ENCODE assay signal across 9 mouse cellular contexts in the genomic region with DNA sequence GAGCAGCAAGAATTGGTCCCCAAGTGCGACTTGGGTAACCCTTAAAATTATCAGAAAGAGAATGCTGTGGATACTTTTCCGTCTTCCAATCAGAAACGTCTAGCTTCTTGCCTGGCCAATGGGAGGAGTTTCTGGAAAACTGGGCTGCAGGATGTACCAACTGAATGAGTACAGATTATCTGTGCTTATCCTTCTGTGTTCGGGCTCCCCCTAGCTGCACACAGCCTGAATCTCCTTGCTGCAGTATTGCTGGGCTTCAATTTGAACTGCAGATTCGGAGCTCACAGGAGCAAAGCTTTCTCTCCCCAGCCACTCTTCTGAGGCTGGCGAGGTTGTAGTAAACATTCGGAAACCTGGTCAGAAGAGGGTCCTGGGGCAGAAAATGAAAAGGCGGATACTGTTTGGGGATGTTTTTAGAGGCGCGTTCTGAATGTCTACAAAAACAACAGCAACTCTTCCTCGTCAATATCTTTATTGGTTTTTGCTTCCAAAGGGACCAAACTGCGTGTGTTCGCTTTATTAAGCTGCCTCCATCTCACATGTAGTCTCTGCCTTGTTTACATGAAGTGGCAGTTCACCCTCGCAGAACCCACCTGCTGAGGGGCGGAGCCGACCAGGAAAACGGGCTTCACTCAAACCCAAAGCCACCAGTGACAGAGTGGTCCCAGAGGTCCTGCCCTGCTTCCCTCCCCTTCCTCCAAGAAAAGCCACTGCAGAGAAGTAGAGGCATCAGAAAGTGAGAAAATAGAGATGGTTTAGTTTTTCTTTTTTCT.
DNase-seq lines count a peak whose midpoint lies in the region; ATAC-seq and TF ChIP-seq lines count a peak whose summit lies in the region.
"Had no signal": no experiment of that assay in that cellular context is flagged by ENCODE, and none has a peak within 500 bp of the region (broad histone marks: within the 10 kb centered on the region; RNA-seq: fewer than 3 reads in every experiment).

No protein-coding gene starts in this region.

- DNase-seq in adrenal gland, postnatal 10 days = peak; percentile 81
- peak; percentile 81 for DNase-seq in embryonic facial prominence, embryonic 10.5 days (ENCODE audit: low spot score)
- peak; percentile 88 for DNase-seq in heart, adult 11 months
- DNase-seq in kidney, adult 11 months = peak; percentile 42
- DNase-seq in left cerebral cortex, postnatal 25 days (ENCODE audit: low spot score in 2 of 2) = peak; percentile 90 to 96
- peak; percentile 80 for DNase-seq in stomach, postnatal 0 days (ENCODE audit: low spot score)

- H3K4me1 ChIP-seq in embryonic facial prominence, embryonic 10.5 days = peaks cover 5% of the 10 kb centered on the region; the same call in 1 of the 2 replicates
- no peaks in the 10 kb centered on the region for H3K4me1 ChIP-seq in midbrain, embryonic 12.5 days
- H3K4me1 ChIP-seq in stomach, postnatal 0 days (replicated peaks; ENCODE audit: control insufficient read depth, insufficient read depth) = no peaks in the 10 kb centered on the region

- H3K27ac ChIP-seq in embryonic facial prominence, embryonic 10.5 days (replicated peaks) = no peak overlapping the region
- no peak overlapping the region for H3K27ac ChIP-seq in midbrain, embryonic 12.5 days (replicated peaks)
- H3K27ac ChIP-seq in stomach, postnatal 0 days (replicated peaks) = no peak overlapping the region
- H3K27ac ChIP-seq: macrophage had no signal

- peak overlapping the region; percentile 47 for H3K4me3 ChIP-seq in embryonic facial prominence, embryonic 10.5 days
- peak overlapping the region; percentile 26 for H3K4me3 ChIP-seq in midbrain, embryonic 12.5 days
- H3K4me3 ChIP-seq in stomach, postnatal 0 days (ENCODE audit: low read depth, low read length) = peak overlapping the region; percentile 15

- TF ChIP-seq EP300 in stomach, postnatal 0 days (optimal IDR thresholded peaks at IDR 0.05) = no peak

- H3K9ac ChIP-seq in midbrain, embryonic 12.5 days (replicated peaks) = peak overlapping the region; percentile 39; the same call in 1 of the 2 replicates
- H3K9ac ChIP-seq in stomach, postnatal 0 days (ENCODE audit: low read length) = no peak overlapping the region

- H3K27me3 ChIP-seq in embryonic facial prominence, embryonic 10.5 days (replicated peaks; ENCODE audit: low read depth, poor library complexity, severe bottlenecking) = 0 out of 2 replicates have a peak, but pooled peaks cover 4% of the 10 kb centered on the region
- H3K27me3 ChIP-seq in midbrain, embryonic 12.5 days = no peaks in the 10 kb centered on the region
- no peaks in the 10 kb centered on the region for H3K27me3 ChIP-seq in stomach, postnatal 0 days (ENCODE audit: control insufficient read depth, insufficient read depth, low read length)

- ATAC-seq in midbrain, embryonic 12.5 days (ENCODE audit: low FRiP score, low read depth) = peak; percentile 99
- peak; percentile 93 for ATAC-seq in stomach, postnatal 0 days (ENCODE audit: low FRiP score, low TSS enrichment)
- ATAC-seq in monocyte, adult 5-6 weeks (replicated peaks; ENCODE audit: insufficient number of reproducible peaks, low FRiP score, low TSS enrichment, poor library complexity, severe bottlenecking) = no peak

- peak overlapping the region; percentile 48 for H3K4me2 ChIP-seq in midbrain, embryonic 12.5 days (replicated peaks)
- peak overlapping the region; percentile 44 for H3K4me2 ChIP-seq in stomach, postnatal 0 days (replicated peaks; ENCODE audit: low read depth)

- peak; percentile 95 for TF ChIP-seq CTCF in stomach, postnatal 0 days (IDR thresholded peaks at IDR 0.05; ENCODE audit: low read depth)

- 22% methylated on average over 17 of the region's 17 CpGs for WGBS in embryonic facial prominence, embryonic 10.5 days
- 25% methylated on average over 17 of the region's 17 CpGs for WGBS in midbrain, embryonic 12.5 days
- WGBS in stomach, postnatal 0 days = 17% methylated on average over 17 of the region's 17 CpGs

- no peaks in the 10 kb centered on the region for H3K9me3 ChIP-seq in embryonic facial prominence, embryonic 10.5 days
- H3K9me3 ChIP-seq in midbrain, embryonic 12.5 days = no peaks in the 10 kb centered on the region
- no peaks in the 10 kb centered on the region for H3K9me3 ChIP-seq in stomach, postnatal 0 days (ENCODE audit: control insufficient read depth, low read length)

- intact Hi-C loops in left cerebral cortex, postnatal 25 days (cut with DNase I) = loop anchor here (1.0 to 5.0 kb wide), 4 partner anchors 229 to 984 kb away; a partner anchor contains a TSS

- no peaks in the 10 kb centered on the region for H3K36me3 ChIP-seq in embryonic facial prominence, embryonic 10.5 days (replicated peaks)
- H3K36me3 ChIP-seq in midbrain, embryonic 12.5 days = no peaks in the 10 kb centered on the region
- no peaks in the 10 kb centered on the region for H3K36me3 ChIP-seq in stomach, postnatal 0 days (ENCODE audit: control insufficient read depth, insufficient read depth, low read length)

Comparison
In these comparisons a context has a peak if more than half of its experiments do, and no peak if none do; other contexts are left out.
1. DNase-seq: peak in every context shown above with its lines; median percentile 93 in left cerebral cortex, postnatal 25 days; 88 in heart, adult 11 months; 81 in adrenal gland, postnatal 10 days; 81 in embryonic facial prominence, embryonic 10.5 days; 80 in stomach, postnatal 0 days; 42 in kidney, adult 11 months.